Mouse (Mus musculus) lung, postnatal 0 days (tissue): ENCODE data around the gene Hoxd12.

Experiments used
- CTCF ChIP-seq: IDR thresholded peaks from 2 replicates; pipeline ENCODE4 v1.5.1; 2016; ENCODE audit warnings: antibody characterized with exemption, mild to moderate bottlenecking
- EP300 ChIP-seq: IDR thresholded peaks from 2 replicates; pipeline ENCODE4 v1.6.1; 2016; ENCODE audit warnings: antibody characterized with exemption, mild to moderate bottlenecking, control low read depth

GRCm38 (mm10) chr2:74667842-74668357, 6.9 kb upstream of the Hoxd12 start, which contains the start of gene Hoxd13:
- TF ChIP-seq CTCF (no peak), EP300 (no peak)
